Mouse (Mus musculus): ENCODE measurements around the gene Fam189a1.

Gene Fam189a1

GRCm38 (mm10) chr7:65104207-65105096 lies 51.9 kb downstream of the Fam189a1 start:
- DNase-seq (ENCODE audit: low spot score in 2 of 2), result no peak

GRCm38 (mm10) chr7:65101661-65102060 lies 54.7 kb downstream of the Fam189a1 start:
- no peak for DNase-seq (ENCODE audit: low spot score in 2 of 2)

GRCm38 (mm10) chr7:65097708-65098107 lies 58.7 kb downstream of the Fam189a1 start:
- no peak for DNase-seq (ENCODE audit: low spot score in 2 of 2)

GRCm38 (mm10) chr7:65095631-65096107 lies 60.7 kb downstream of the Fam189a1 start:
- DNase-seq (ENCODE audit: low spot score in 2 of 2), result no peak

GRCm38 (mm10) chr7:65093314-65093713 lies 63.1 kb downstream of the Fam189a1 start:
- DNase-seq (ENCODE audit: low spot score in 2 of 2), result no peak

GRCm38 (mm10) chr7:65091486-65091885 lies 64.9 kb downstream of the Fam189a1 start:
- no peak for DNase-seq (ENCODE audit: low spot score in 2 of 2)

GRCm38 (mm10) chr7:65085972-65086371 lies 70.4 kb downstream of the Fam189a1 start:
- no peak for DNase-seq (ENCODE audit: low spot score in 2 of 2)

- DNase-seq (ENCODE audit: low spot score in 2 of 2), result no peak
These were observed 73.6 kb downstream of the Fam189a1 start for GRCm38 (mm10) chr7:65082778-65083091.

GRCm38 (mm10) chr7:65081979-65082777 lies 74.2 kb downstream of the Fam189a1 start:
- no peak for DNase-seq (ENCODE audit: low spot score in 2 of 2)

- no peak for DNase-seq (ENCODE audit: low spot score in 2 of 2)
These were observed 80.2 kb downstream of the Fam189a1 start for GRCm38 (mm10) chr7:65076134-65076533.

GRCm38 (mm10) chr7:65074194-65074593 lies 82.2 kb downstream of the Fam189a1 start:
- no peak for DNase-seq (ENCODE audit: low spot score in 2 of 2)

- peak in 1 of 2 experiments; percentile 28 for DNase-seq (ENCODE audit: low spot score in 2 of 2)
These were observed 82.8 kb downstream of the Fam189a1 start for GRCm38 (mm10) chr7:65073555-65073954.

- DNase-seq (ENCODE audit: low spot score in 2 of 2), result no peak
These were observed 90.2 kb downstream of the Fam189a1 start for GRCm38 (mm10) chr7:65066211-65066610.

GRCm38 (mm10) chr7:65065457-65065856 lies 90.9 kb downstream of the Fam189a1 start:
- DNase-seq (ENCODE audit: low spot score in 2 of 2), result no peak

GRCm38 (mm10) chr7:65064638-65065037 lies 91.7 kb downstream of the Fam189a1 start:
- DNase-seq (ENCODE audit: low spot score in 2 of 2), result no peak

GRCm38 (mm10) chr7:65064096-65064495 lies 92.3 kb downstream of the Fam189a1 start:
- DNase-seq (ENCODE audit: low spot score in 2 of 2), result no peak

GRCm38 (mm10) chr7:65060163-65060799 lies 96.1 kb downstream of the Fam189a1 start:
- no peak for DNase-seq (ENCODE audit: low spot score in 2 of 2)

- no peak for DNase-seq (ENCODE audit: low spot score in 2 of 2)
These were observed 99.5 kb downstream of the Fam189a1 start for GRCm38 (mm10) chr7:65056864-65057263.

- DNase-seq (ENCODE audit: low spot score in 2 of 2), result no peak
These were observed 104.4 kb downstream of the Fam189a1 start for GRCm38 (mm10) chr7:65051986-65052385.

- no peak for DNase-seq (ENCODE audit: low spot score in 2 of 2)
These were observed 107.0 kb downstream of the Fam189a1 start for GRCm38 (mm10) chr7:65049236-65049954.

GRCm38 (mm10) chr7:65047700-65048099 lies 108.7 kb downstream of the Fam189a1 start:
- no peak for DNase-seq (ENCODE audit: low spot score in 2 of 2)

Measured in urinary bladder, adult 18-20 months (tissue).